ENCODE assay signal across 19 mouse cellular contexts in the genomic region with DNA sequence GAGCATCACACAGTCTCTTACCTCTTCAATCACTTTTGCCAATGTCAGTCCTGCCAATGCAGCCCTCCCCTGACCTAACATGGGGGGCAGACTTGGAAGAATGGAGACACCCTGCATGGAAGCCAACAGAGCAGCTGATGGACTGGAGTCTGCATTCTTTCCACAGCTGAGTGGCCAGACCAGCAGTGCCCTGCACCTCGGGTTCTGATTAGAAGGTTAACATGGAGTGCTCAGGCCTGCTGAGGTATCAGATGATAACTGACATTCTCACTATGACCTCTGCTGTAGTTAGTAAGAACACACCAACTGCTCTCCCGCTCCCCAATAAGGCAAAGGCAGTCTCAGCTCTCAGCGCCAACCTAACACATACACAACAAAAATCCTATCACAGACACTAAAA. TPM values are rescaled to one million over a fixed set of nuclear protein-coding genes. Genes with fewer than 3 reads are reported as not detected.
DNase-seq lines count a peak whose midpoint lies in the region; ATAC-seq lines count a peak whose summit lies in the region.
"Had no signal": no experiment of that assay in that cellular context is flagged by ENCODE, and none has a peak within 500 bp of the region (broad histone marks: within the 10 kb centered on the region; RNA-seq: fewer than 3 reads in every experiment).

No protein-coding gene starts in this region.

- intact Hi-C loops in heart, postnatal 10 days (cut with DNase I), result no loop called here

- WGBS in kidney, embryonic 15.5 days, result 70% methylated on average over 3 of the region's 3 CpGs

- no peak overlapping the region for H3K4me2 ChIP-seq in kidney, embryonic 15.5 days
- H3K4me2 ChIP-seq: embryonic facial prominence, embryonic 13.5 days; hindbrain, embryonic 15.5 days; limb, embryonic 13.5 days; neural tube, embryonic 13.5 days had no signal

- H3K4me3 ChIP-seq in kidney, embryonic 15.5 days (replicated peaks), result no peak overlapping the region
- H3K4me3 ChIP-seq: embryonic facial prominence, embryonic 13.5 days; forebrain, embryonic 10.5 days; hindbrain, embryonic 15.5 days; layer of hippocampus, adult 2 months; limb, embryonic 13.5 days; neural tube, embryonic 13.5 days had no signal

- H3K4me1 ChIP-seq in kidney, embryonic 15.5 days, result 0 out of 2 replicates have a peak, but pooled peaks cover under 1% of the 10 kb centered on the region
- H3K4me1 ChIP-seq: embryonic facial prominence, embryonic 13.5 days; limb, embryonic 13.5 days had no signal

- ATAC-seq in kidney, embryonic 15.5 days (replicated peaks; ENCODE audit: low FRiP score), result no peak
- ATAC-seq: CD4-positive, CD25-positive, alpha-beta regulatory T cell, adult 4 months; midbrain, embryonic 16.5 days had no signal

- H3K36me3 ChIP-seq in kidney, embryonic 15.5 days, result peaks cover 38% of the 10 kb centered on the region

- H3K9me3 ChIP-seq in kidney, embryonic 15.5 days (replicated peaks), result no peaks in the 10 kb centered on the region
- H3K9me3 ChIP-seq: embryonic facial prominence, embryonic 13.5 days; forebrain, embryonic 10.5 days; hindbrain, embryonic 15.5 days; limb, embryonic 13.5 days; neural tube, embryonic 13.5 days had no signal

- no peak overlapping the region for H3K27ac ChIP-seq in kidney, embryonic 15.5 days
- H3K27ac ChIP-seq: embryonic facial prominence, embryonic 13.5 days; forebrain, embryonic 10.5 days; hindbrain, embryonic 15.5 days; layer of hippocampus, adult 2 months; limb, embryonic 13.5 days; neural tube, embryonic 13.5 days had no signal

- peak; percentile 20 for DNase-seq in kidney, postnatal 10 days
- peak; percentile 58 for DNase-seq in heart, adult 8-10 months (ENCODE audit: low spot score)
- DNase-seq in heart, postnatal 10 days, result peak; percentile 64 to 81
- no peak for DNase-seq in right cerebral cortex, adult 2 months (ENCODE audit: low spot score in 2 of 2)
- DNase-seq in frontal cortex, postnatal 25 days (ENCODE audit: low spot score in 2 of 2), result no peak
- DNase-seq in cerebellum, adult 8-10 months, result no peak
- DNase-seq: adrenal gland, postnatal 36 days; cerebellum, postnatal 36 days; lung, postnatal 4 days; retina, postnatal 1 day had no signal

- H3K9ac ChIP-seq in kidney, embryonic 15.5 days, result no peak overlapping the region
- H3K9ac ChIP-seq: embryonic facial prominence, embryonic 13.5 days; hindbrain, embryonic 15.5 days; limb, embryonic 13.5 days; neural tube, embryonic 13.5 days had no signal

- no peaks in the 10 kb centered on the region for H3K27me3 ChIP-seq in kidney, embryonic 15.5 days
- H3K27me3 ChIP-seq: embryonic facial prominence, embryonic 13.5 days; hindbrain, embryonic 15.5 days; limb, embryonic 13.5 days; neural tube, embryonic 13.5 days had no signal

RNA-seq across cellular contexts. Expression of gene Ppfia1, which starts 8.3 kb away (rescaled TPM):
- 39.2 and 42.1 TPM in 2 replicates for polyA plus RNA-seq in kidney, embryonic 15.5 days (2015; fragmentation: Nextera tagmentation; extraction: Ambion mirVana)
- 10 to 100 TPM; 35.9 to 50.6 (median 43.5) TPM for total RNA-seq in heart, adult 8-10 months (2022)
- total RNA-seq in heart, postnatal 10 days (2021), result 10 to 100 TPM; 69.9 to 81.5 TPM

RNA-seq across cellular contexts. Expression of gene Fadd, which starts 37.0 kb away (rescaled TPM):
- polyA plus RNA-seq in kidney, embryonic 15.5 days (2015; fragmentation: Nextera tagmentation; extraction: Ambion mirVana), result 12.7 and 13.7 TPM in 2 replicates
- total RNA-seq in heart, adult 8-10 months (2022), result 10 to 100 TPM in 1 of 4 experiments, 1 to 10 TPM in 3; 8.4 to 10.0 (median 9.4) TPM
- total RNA-seq in heart, postnatal 10 days (2021), result 10 to 100 TPM; 10.6 to 13.1 TPM

Comparison
In these comparisons a context has a peak if more than half of its experiments do, and no peak if none do; other contexts are left out.
1. DNase-seq: peak in kidney, postnatal 10 days (single experiment), heart, adult 8-10 months (single experiment) and heart, postnatal 10 days (2 of 2); none in right cerebral cortex, adult 2 months (0 of 2), frontal cortex, postnatal 25 days (0 of 2) and cerebellum, adult 8-10 months (single experiment).